Mouse (Mus musculus) central nervous system, embryonic 18 days (tissue): ENCODE measurements around the gene Olfr328. TPM values are rescaled to one million over a fixed set of nuclear protein-coding genes. Genes with fewer than 3 reads are reported as not detected.

ENCODE experiments used
- polyA plus RNA-seq: library from polyadenylated mRNA; depleted of rRNA; stranded (reverse); fragments of >200 nt; gene quantifications from 2 replicates; pipeline ENCODE4 v1.2.3, GENCODE M21; 2012; rRNA removed

Gene Olfr328
- polyA plus RNA-seq: 0.03 TPM in 1 of 2 replicates, not detected in the other

DNA sequence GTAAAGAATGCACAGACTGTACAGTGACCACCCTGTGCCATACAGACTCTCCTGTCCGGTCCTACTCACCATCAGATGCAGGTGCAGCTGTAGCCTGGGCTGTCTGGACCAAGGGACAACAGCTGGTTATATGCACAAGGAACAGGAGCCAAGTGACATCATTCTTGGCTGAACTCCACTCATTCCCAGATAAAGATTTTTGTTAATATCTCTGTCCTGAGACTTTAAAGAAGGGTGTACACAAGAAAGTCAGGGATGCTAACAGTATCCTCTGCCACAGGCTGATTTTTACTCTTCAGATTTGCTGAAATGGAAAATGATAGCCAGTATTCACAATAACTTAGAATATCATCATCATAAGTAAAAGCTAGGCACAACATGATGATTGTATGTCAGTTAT lies at the start of gene Olfr328:
Olfr328 (minus strand) TSS at position 101 of the 400 bp plus-strand sequence.

GRCm38 (mm10) chr11:58594814-58595213 lies 39.4 kb upstream of the Olfr328 start, which contains the start of gene Olfr324:
Gene Olfr324, plus strand, starts transcription at chr11:58595114.

GRCm38 (mm10) chr11:58577430-58577829 lies 22.0 kb upstream of the Olfr328 start, which contains the start of gene Olfr325:
Gene Olfr325, plus strand, starts transcription at chr11:58577730.

GRCm38 (mm10) chr11:58570405-58570804 lies 15.0 kb upstream of the Olfr328 start, which contains the start of gene Olfr224:
Gene Olfr224, minus strand, starts transcription at chr11:58570553.

GRCm38 (mm10) chr11:58546322-58546721 lies 9.1 kb downstream of the Olfr328 start, which contains the start of gene Olfr329-ps:
Gene Olfr329-ps, minus strand, starts transcription at chr11:58546422.

DNA sequence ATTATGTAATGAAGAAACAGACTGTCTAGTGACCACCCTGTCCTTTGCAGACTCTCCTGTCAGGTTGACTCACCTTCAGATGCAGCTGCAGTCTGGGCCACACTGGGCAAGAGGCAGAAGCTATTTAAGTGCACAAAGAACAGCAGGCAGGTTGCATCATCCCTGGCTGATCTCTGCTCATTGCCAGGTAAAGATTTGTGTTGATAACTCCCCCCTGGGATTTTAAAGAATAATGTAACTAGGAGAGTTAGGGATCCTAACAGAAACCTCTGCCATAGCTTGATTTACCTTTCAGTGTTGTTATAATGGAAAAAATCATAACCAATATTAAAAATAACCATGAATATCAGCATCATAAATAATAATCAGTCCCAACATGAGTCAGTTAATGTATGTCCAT lies 20.7 kb downstream of the Olfr328 start, which contains the start of gene Olfr330:
Olfr330 (minus strand) TSS at position 101 of the 400 bp plus-strand sequence.

DNA sequence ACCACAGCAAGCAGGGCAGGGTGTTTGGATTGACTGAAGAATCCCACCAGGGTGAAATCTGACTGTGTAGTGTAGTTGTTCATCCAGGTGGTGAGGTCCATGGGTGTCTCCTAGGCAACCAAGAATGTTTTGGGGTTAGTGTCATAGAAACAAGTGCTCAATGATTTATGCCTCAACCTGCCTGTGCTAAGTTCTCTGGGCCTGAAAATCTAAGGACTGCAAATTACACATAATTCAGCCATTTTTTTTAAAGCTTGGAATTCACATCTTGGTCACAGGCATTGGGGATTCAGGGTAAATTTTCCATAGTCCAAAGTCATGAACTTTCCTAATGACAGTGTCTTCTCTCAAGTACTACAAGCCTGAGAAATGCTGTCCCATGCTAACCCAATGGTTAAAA lies 53.0 kb downstream of the Olfr328 start, which contains the start of gene Olfr331:
Olfr331 (minus strand) TSS at position 101 of the 400 bp plus-strand sequence.

Other genes starting within 250 kb of the Olfr328 start
- 67.7 and 68.3 TPM in 2 replicates for gene Zfp692, start 248.6 kb downstream of the Olfr328 start, polyA plus RNA-seq
- 41.2 and 41.8 TPM in 2 replicates for gene Zfp672, start 225.3 kb downstream of the Olfr328 start, polyA plus RNA-seq
- gene Sh3bp5l, start 224.9 kb downstream of the Olfr328 start, polyA plus RNA-seq: 40.1 and 41.6 TPM in 2 replicates
- gene Lypd8, start 176.6 kb downstream of the Olfr328 start, polyA plus RNA-seq: 0.08 and 0.17 TPM in 2 replicates
- gene 1810065E05Rik, start 134.5 kb downstream of the Olfr328 start, polyA plus RNA-seq: not detected in 2 replicates
- not detected in 2 replicates for gene Gm12253, start 123.1 kb downstream of the Olfr328 start, polyA plus RNA-seq
- gene Lypd9, start 102.7 kb downstream of the Olfr328 start, polyA plus RNA-seq: not detected in 2 replicates
- gene Olfr30, start 93.4 kb downstream of the Olfr328 start, polyA plus RNA-seq: not detected in 2 replicates
- gene Olfr332, start 63.1 kb downstream of the Olfr328 start, polyA plus RNA-seq: 0.03 TPM in 1 of 2 replicates, not detected in the other
- not detected in 2 replicates for gene Olfr331, start 53.1 kb downstream of the Olfr328 start, polyA plus RNA-seq
- 0.03 and 0.06 TPM in 2 replicates for gene Olfr330, start 20.8 kb downstream of the Olfr328 start, polyA plus RNA-seq
- gene Olfr329-ps, start 9.2 kb downstream of the Olfr328 start, polyA plus RNA-seq: not detected in 2 replicates
- not detected in 2 replicates for gene Olfr224, start 14.9 kb upstream of the Olfr328 start, polyA plus RNA-seq
- gene Olfr325, start 22.1 kb upstream of the Olfr328 start, polyA plus RNA-seq: not detected in 2 replicates
- gene Olfr324, start 39.5 kb upstream of the Olfr328 start, polyA plus RNA-seq: 0.12 TPM in 2 replicates
- not detected in 2 replicates for gene 2210407C18Rik, start 60.4 kb upstream of the Olfr328 start, polyA plus RNA-seq
- not detected in 2 replicates for gene Olfr323, start 74.9 kb upstream of the Olfr328 start, polyA plus RNA-seq
- gene Trim58, start 84.8 kb upstream of the Olfr328 start, polyA plus RNA-seq: 0.08 and 0.16 TPM in 2 replicates
- not detected in 2 replicates for gene Olfr322, start 103.1 kb upstream of the Olfr328 start, polyA plus RNA-seq
- not detected in 2 replicates for gene Olfr320, start 125.5 kb upstream of the Olfr328 start, polyA plus RNA-seq
- gene Olfr319, start 143.5 kb upstream of the Olfr328 start, polyA plus RNA-seq: not detected in 2 replicates
- gene Olfr318, start 168.4 kb upstream of the Olfr328 start, polyA plus RNA-seq: not detected in 2 replicates
- 0.28 and 0.29 TPM in 2 replicates for gene Olfr317, start 183.6 kb upstream of the Olfr328 start, polyA plus RNA-seq
- gene Olfr316, start 197.1 kb upstream of the Olfr328 start, polyA plus RNA-seq: not detected in 2 replicates
- not detected in 2 replicates for gene Olfr315, start 217.6 kb upstream of the Olfr328 start, polyA plus RNA-seq
- not detected in 2 replicates for gene Olfr314, start 227.3 kb upstream of the Olfr328 start, polyA plus RNA-seq
- 2.6 and 4.4 TPM in 2 replicates for gene Fam183b, start 246.3 kb upstream of the Olfr328 start, polyA plus RNA-seq